Mouse (Mus musculus): Measurements from ENCODE around the gene Ttc39a. TPM values are rescaled to one million over a fixed set of nuclear protein-coding genes. Genes with fewer than 3 reads are reported as not detected.

The Ttc39a gene
- polyA plus RNA-seq, 1 experiment from 2014 or later, result 4.9 TPM

DNA sequence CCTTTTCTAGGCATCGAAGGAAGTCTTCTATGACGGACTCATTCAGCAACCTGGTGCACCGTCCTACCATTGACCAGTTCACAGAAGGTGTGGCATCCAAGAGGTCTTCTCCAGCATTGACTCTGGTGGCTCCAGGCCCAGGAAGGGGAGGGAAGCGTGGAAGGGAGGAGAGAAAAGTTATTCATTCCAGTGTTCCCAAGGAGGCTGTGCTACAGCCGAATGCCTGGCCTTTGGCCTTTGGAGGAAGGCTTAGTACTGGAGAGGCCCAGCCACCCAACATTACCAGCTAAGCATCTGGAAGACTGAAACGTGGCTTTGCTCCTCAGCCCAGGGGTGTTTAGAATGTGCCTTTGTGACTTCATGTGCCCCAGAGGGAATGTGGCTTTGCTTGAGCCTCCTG lies 16.0 kb downstream of the Ttc39a start:
- 83% methylated on average over 6 of the region's 6 CpGs for WGBS
- Histone ChIP-seq H3K27ac (replicated peaks) (no peak overlapping the region), H3K4me1 (no peaks in the 10 kb centered on the region), H3K27me3 (replicated peaks) (no peaks in the 10 kb centered on the region), H3K4me2 (no peak overlapping the region), H3K9me3 (replicated peaks) (no peaks in the 10 kb centered on the region), H3K36me3 (no peaks in the 10 kb centered on the region), H3K4me3 (replicated peaks) (no peak overlapping the region), H3K9ac (replicated peaks) (no peak overlapping the region)
- ATAC-seq (ENCODE audit: low FRiP score), result no peak

DNA sequence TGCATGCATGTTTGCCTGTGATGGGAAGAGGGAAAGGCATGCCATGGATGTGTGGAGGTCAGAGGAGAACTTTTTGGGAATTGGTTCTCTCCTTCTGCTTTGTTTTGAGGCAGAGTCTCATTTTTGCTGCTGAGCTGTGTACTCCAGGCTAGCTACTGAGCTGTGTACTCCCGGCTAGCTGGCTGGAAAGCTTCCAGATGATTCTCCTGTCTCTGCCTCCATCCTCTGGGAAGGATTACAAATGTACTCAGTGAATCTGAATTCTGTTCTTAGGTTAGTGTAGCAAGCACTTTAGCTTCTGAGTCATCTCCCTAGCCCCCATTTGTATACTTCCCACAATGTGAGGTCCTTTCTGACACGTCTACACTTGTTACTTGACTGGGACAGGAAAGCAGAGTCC lies 17.0 kb downstream of the Ttc39a start:
- H3K9ac ChIP-seq (replicated peaks), result no peak overlapping the region
- H3K27me3 ChIP-seq (replicated peaks), result no peaks in the 10 kb centered on the region
- H3K4me3 ChIP-seq (replicated peaks), result no peak overlapping the region
- H3K36me3 ChIP-seq, result no peaks in the 10 kb centered on the region
- H3K9me3 ChIP-seq (replicated peaks), result no peaks in the 10 kb centered on the region
- H3K27ac ChIP-seq (replicated peaks), result no peak overlapping the region
- no peak overlapping the region for H3K4me2 ChIP-seq
- 84% methylated on average over 2 of the region's 2 CpGs for WGBS
- H3K4me1 ChIP-seq, result no peaks in the 10 kb centered on the region
- no peak for ATAC-seq (ENCODE audit: low FRiP score)

DNA sequence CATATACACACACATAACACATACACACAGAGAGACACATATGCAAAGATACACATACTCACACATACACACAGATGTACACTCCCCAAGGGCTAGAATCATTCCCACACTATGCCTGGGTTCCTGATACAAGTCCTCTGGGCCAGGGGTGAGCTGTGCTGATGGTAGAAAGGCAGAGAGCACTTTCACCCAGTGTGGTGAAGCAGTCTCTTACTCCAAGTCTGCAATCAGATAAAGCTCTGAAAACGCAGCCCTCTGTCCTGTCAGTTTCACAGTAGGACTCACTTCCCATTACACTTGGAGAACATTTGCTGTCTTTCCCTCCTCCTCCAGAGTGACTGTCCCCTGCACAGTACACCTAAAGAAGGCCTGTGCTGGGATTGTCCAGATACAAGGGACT lies 20.6 kb downstream of the Ttc39a start:
- Histone ChIP-seq H3K9me3 (replicated peaks) (no peaks in the 10 kb centered on the region), H3K36me3 (no peaks in the 10 kb centered on the region), H3K4me3 (replicated peaks) (no peak overlapping the region), H3K4me2 (no peak overlapping the region), H3K9ac (replicated peaks) (no peak overlapping the region), H3K27me3 (replicated peaks) (no peaks in the 10 kb centered on the region), H3K27ac (replicated peaks) (no peak overlapping the region), H3K4me1 (no peaks in the 10 kb centered on the region)
- 75% methylated on average over 1 of the region's 1 CpGs for WGBS
- no peak for ATAC-seq (ENCODE audit: low FRiP score)

DNA sequence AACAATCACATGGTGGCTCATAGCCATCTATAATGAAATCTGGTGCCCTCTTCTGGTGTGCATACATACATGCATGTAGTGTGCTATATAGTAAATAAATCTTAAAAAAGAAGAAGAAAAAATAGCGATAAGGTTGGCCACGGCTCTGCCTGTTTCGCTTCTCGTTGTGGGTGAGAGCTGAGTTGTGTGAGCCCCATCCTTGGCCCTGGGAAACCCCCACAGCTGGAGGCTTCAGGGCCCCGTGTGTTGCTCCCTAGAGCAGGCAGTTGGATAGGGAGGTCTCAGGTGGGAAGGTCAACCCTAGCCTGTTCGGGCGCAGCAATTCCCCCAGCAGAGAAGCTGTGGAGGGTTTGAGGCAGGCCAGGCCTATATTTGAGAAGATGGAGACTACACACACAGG lies 23.8 kb downstream of the Ttc39a start:
- peaks cover 5% of the 10 kb centered on the region; the same call in 1 of the 2 replicates for H3K4me1 ChIP-seq
- 91% methylated on average over 7 of the region's 7 CpGs for WGBS
- no peak for ATAC-seq (ENCODE audit: low FRiP score)

GRCm38 (mm10) chr4:109430854-109431253 lies 24.4 kb downstream of the Ttc39a start:
- Histone ChIP-seq H3K27me3 (replicated peaks) (no peaks in the 10 kb centered on the region), H3K9me3 (replicated peaks) (no peaks in the 10 kb centered on the region), H3K9ac (replicated peaks) (no peak overlapping the region), H3K27ac (replicated peaks) (no peak overlapping the region), H3K4me2 (no peak overlapping the region), H3K4me3 (replicated peaks) (no peak overlapping the region), H3K36me3 (no peaks in the 10 kb centered on the region), H3K4me1 (peaks cover 5% of the 10 kb centered on the region; the same call in 1 of the 2 replicates)
- 59% methylated on average over 13 of the region's 13 CpGs for WGBS
- no peak; the same call in 1 of the 2 replicates for ATAC-seq (ENCODE audit: low FRiP score)

More for the DNA sequence above, 23.8 kb downstream of the Ttc39a start:
- Histone ChIP-seq H3K9ac (replicated peaks) (no peak overlapping the region), H3K4me2 (no peak overlapping the region), H3K4me3 (replicated peaks) (no peak overlapping the region), H3K27ac (replicated peaks) (no peak overlapping the region), H3K9me3 (replicated peaks) (no peaks in the 10 kb centered on the region), H3K36me3 (no peaks in the 10 kb centered on the region), H3K27me3 (replicated peaks) (no peaks in the 10 kb centered on the region)

DNA sequence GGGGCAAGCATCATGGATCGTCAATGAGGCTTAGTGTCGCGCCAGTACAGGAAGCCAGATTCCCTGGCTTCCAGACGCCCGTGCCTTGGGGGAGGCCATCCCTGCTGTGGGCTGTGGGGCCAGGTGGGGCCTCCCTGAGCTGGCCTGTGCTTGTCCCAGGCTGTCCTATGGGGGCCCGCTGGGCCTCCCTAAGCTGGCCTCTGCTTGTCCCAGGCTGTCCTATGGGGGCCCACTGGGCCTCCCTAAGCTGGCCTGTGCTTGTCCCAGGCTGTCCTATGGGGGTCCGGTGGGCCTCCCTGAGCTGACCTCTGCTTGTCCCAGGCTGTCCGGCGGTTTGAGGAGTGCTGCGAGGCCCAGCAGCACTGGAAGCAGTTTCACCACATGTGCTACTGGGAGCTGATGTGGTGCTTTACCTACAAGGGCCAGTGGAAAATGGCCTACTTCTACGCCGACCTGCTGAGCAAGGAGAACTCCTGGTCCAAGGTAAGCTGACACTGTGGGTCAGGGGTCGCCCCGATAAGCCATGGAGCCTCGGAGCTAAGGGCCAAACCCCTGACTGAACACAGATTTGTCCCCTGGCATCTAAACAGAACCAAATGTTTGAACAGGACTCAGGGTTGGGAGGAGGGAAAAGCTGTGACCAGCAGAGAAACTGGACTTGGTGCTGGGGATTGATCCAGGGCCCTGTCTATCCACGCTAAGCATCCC lies 26.4 kb downstream of the Ttc39a start:
- ATAC-seq (ENCODE audit: low FRiP score), result peak; percentile 12; the same call in 1 of the 2 replicates
- no peaks in the 10 kb centered on the region for H3K9me3 ChIP-seq (replicated peaks)
- H3K4me2 ChIP-seq, result no peak overlapping the region
- WGBS, result 83% methylated on average over 16 of the region's 16 CpGs
- peaks cover 5% of the 10 kb centered on the region; the same call in 1 of the 2 replicates for H3K4me1 ChIP-seq
- H3K27ac ChIP-seq (replicated peaks), result no peak overlapping the region
- H3K9ac ChIP-seq (replicated peaks), result no peak overlapping the region
- no peaks in the 10 kb centered on the region for H3K27me3 ChIP-seq (replicated peaks)
- no peak overlapping the region for H3K4me3 ChIP-seq (replicated peaks)
- H3K36me3 ChIP-seq, result no peaks in the 10 kb centered on the region

DNA sequence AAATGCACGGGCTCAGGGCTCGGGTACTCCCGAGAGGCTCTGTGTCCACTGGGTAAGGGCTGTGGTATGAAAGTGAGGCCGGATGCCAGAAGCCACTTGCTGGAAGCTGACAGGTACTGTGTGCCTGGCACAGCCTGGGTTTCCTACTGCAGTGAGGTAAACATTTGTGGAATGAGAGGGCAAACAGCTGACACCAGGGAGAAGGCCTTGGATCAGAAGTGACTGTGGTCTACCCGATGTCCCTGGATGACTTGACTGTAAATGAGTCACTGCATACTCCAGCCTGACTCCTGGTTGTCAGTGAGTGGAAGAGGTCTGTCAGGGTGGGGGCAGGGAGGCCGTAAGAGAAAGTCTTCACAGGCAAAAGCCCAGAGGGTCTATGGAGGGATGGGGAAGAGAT lies 27.2 kb downstream of the Ttc39a start:
- peaks cover 5% of the 10 kb centered on the region; the same call in 1 of the 2 replicates for H3K4me1 ChIP-seq
- H3K36me3 ChIP-seq, result no peaks in the 10 kb centered on the region
- no peak overlapping the region for H3K9ac ChIP-seq (replicated peaks)
- no peaks in the 10 kb centered on the region for H3K9me3 ChIP-seq (replicated peaks)
- no peak for ATAC-seq (ENCODE audit: low FRiP score)
- WGBS, result 87% methylated on average over 6 of the region's 6 CpGs
- no peak overlapping the region for H3K4me3 ChIP-seq (replicated peaks)
- no peak overlapping the region for H3K4me2 ChIP-seq
- no peaks in the 10 kb centered on the region for H3K27me3 ChIP-seq (replicated peaks)
- no peak overlapping the region for H3K27ac ChIP-seq (replicated peaks)

GRCm38 (mm10) chr4:109434256-109434655 lies 27.8 kb downstream of the Ttc39a start:
- no peak overlapping the region for H3K4me3 ChIP-seq (replicated peaks)
- H3K9ac ChIP-seq (replicated peaks), result no peak overlapping the region
- ATAC-seq (ENCODE audit: low FRiP score), result no peak
- no peaks in the 10 kb centered on the region for H3K9me3 ChIP-seq (replicated peaks)
- H3K36me3 ChIP-seq, result no peaks in the 10 kb centered on the region
- no peaks in the 10 kb centered on the region for H3K27me3 ChIP-seq (replicated peaks)
- no peak overlapping the region for H3K4me2 ChIP-seq
- no peak overlapping the region for H3K27ac ChIP-seq (replicated peaks)
- WGBS, result 92% methylated on average over 1 of the region's 1 CpGs
- peaks cover 5% of the 10 kb centered on the region; the same call in 1 of the 2 replicates for H3K4me1 ChIP-seq

GRCm38 (mm10) chr4:109437913-109438878 lies 31.8 kb downstream of the Ttc39a start:
- Histone ChIP-seq H3K36me3 (no peaks in the 10 kb centered on the region), H3K4me1 (no peaks in the 10 kb centered on the region), H3K27me3 (replicated peaks) (no peaks in the 10 kb centered on the region), H3K4me3 (replicated peaks) (no peak overlapping the region), H3K27ac (replicated peaks) (no peak overlapping the region), H3K4me2 (no peak overlapping the region), H3K9me3 (replicated peaks) (no peaks in the 10 kb centered on the region), H3K9ac (replicated peaks) (no peak overlapping the region)
- peak; percentile 35; the same call in 1 of the 2 replicates for ATAC-seq (ENCODE audit: low FRiP score)
- 49% methylated on average over 9 of the region's 9 CpGs for WGBS

GRCm38 (mm10) chr4:109439101-109439500 lies 32.7 kb downstream of the Ttc39a start:
- H3K27me3 ChIP-seq (replicated peaks), result no peaks in the 10 kb centered on the region
- H3K4me2 ChIP-seq, result no peak overlapping the region
- H3K4me3 ChIP-seq (replicated peaks), result no peak overlapping the region
- H3K9me3 ChIP-seq (replicated peaks), result no peaks in the 10 kb centered on the region
- no peaks in the 10 kb centered on the region for H3K4me1 ChIP-seq
- ATAC-seq (ENCODE audit: low FRiP score), result no peak
- H3K27ac ChIP-seq (replicated peaks), result no peak overlapping the region
- H3K36me3 ChIP-seq, result no peaks in the 10 kb centered on the region
- H3K9ac ChIP-seq (replicated peaks), result no peak overlapping the region
- WGBS, result 67% methylated on average over 8 of the region's 8 CpGs

GRCm38 (mm10) chr4:109439825-109440248 lies 33.4 kb downstream of the Ttc39a start:
- WGBS, result 87% methylated on average over 3 of the region's 3 CpGs
- Histone ChIP-seq H3K4me1 (no peaks in the 10 kb centered on the region), H3K4me2 (no peak overlapping the region), H3K4me3 (replicated peaks) (no peak overlapping the region), H3K27me3 (replicated peaks) (no peaks in the 10 kb centered on the region), H3K27ac (replicated peaks) (no peak overlapping the region), H3K36me3 (no peaks in the 10 kb centered on the region), H3K9me3 (replicated peaks) (no peaks in the 10 kb centered on the region), H3K9ac (replicated peaks) (no peak overlapping the region)
- no peak for ATAC-seq (ENCODE audit: low FRiP score)

DNA sequence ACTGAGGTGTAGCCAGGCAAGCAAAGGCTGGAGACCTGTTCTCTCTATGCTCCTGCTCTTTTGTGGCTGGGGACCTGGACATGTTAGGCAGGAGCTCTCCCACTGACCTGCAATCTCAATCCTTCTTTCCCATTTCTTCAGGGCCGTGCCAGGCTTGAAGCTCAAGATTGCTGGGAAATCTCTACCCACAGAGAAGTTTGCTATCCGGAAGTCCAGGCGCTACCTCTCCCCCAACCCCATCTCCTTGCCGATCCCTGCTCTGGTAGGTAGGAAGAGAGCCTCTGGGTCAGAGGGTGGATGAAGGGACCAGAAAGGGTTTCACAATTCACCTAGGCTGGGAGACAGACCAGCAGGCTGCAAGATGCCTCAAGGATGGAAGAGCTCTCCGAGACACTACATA lies 34.0 kb downstream of the Ttc39a start:
- Histone ChIP-seq H3K9ac (replicated peaks) (no peak overlapping the region), H3K4me3 (replicated peaks) (no peak overlapping the region), H3K27me3 (replicated peaks) (no peaks in the 10 kb centered on the region), H3K4me1 (no peaks in the 10 kb centered on the region), H3K9me3 (replicated peaks) (no peaks in the 10 kb centered on the region), H3K36me3 (no peaks in the 10 kb centered on the region), H3K4me2 (no peak overlapping the region), H3K27ac (replicated peaks) (no peak overlapping the region)
- WGBS, result 98% methylated on average over 5 of the region's 5 CpGs
- no peak for ATAC-seq (ENCODE audit: low FRiP score)

All from neural tube, embryonic 15.5 days (tissue).